Mouse (Mus musculus): ENCODE measurements around the gene Ttc25.

DNA sequence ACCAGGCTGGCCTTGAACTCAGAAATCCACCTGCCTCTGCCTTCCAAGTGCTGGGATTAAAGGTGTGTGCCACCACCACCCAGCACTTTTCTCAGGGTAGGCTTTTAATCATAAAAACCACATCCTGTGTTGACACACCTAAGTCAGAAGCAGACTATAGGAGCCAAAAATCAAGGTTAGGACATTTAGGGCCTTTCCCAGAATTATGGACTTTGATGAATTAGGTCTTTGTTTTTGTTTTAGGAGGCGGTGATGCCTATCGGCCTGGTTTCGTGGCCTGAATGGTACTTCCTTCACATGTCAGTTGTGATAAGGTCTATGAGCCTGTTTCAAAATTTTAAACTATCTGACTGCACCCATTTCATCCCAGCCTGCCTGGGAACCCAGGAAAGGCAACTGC lies 28.8 kb downstream of the Ttc25 start:
- TF ChIP-seq MYOD1 (IDR thresholded peaks at IDR 0.05; ENCODE audit: control insufficient read depth, insufficient read length, low read depth) (no peak), CEBPB (IDR thresholded peaks at IDR 0.05; ENCODE audit: low read depth) (no peak)

All from C2C12 (cell line).